Mouse (Mus musculus) MN1 (cell line): Measurements from ENCODE around the gene Ipo7.
"Not testable (repeated sequence)": the region's sequence is repeated elsewhere in the genome, so short reads cannot be mapped to it uniquely, and the experiment has no call there.

Source experiments
- DNase-seq: peaks from one replicate; pipeline ENCODE4 v3.0.0-alpha.2; 2016; ENCODE audit warnings: low spot score

Gene Ipo7

GRCm38 (mm10) chr7:110023553-110023952 is 5.5 kb downstream of the Ipo7 start:
- DNase-seq = no peak

DNA sequence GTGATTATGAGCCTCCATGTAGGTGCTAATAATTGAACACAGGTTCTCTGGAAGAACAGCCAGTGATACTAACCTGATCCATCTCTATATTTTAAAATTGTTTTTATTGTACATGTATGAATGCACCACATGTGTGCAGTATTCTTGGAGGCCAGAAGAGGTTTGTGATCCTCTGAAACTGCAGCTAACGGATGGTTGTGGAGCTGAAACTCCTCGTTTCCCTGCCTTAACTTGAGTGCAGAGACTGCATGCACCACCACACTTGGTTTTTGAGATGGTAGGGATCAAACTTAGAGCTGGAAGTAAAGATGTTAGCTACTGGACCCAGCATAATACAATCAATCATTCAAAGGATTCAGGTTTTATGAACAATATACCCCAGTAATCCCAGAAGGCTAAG is 8.5 kb downstream of the Ipo7 start:
- no peak for DNase-seq

GRCm38 (mm10) chr7:110028826-110029225 is 10.8 kb downstream of the Ipo7 start:
- DNase-seq = no peak

DNA sequence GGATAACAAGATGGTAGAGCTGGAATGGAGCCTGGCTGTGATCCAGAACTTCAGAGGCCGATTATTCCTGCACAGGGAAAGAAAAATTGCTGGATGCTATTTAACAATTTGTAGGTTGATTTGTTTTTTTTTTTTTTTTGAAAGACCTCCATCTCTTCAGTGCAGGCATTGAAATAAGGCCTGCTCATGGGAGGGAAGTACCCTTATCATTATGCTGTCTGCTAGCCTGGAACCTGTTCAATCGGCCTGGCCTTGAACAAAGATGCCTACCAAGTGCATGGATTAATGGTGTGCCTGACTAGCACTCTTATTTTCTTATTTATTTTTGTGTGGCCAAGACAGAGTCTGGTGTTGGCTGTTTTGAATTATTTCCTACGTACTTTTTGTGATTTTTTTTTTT is 12.3 kb downstream of the Ipo7 start:
- DNase-seq = no peak

- not testable (repeated sequence) for DNase-seq
Measured at GRCm38 (mm10) chr7:110057723-110058122, 39.6 kb downstream of the Ipo7 start.

GRCm38 (mm10) chr7:110059092-110059785 is 41.2 kb downstream of the Ipo7 start:
- peak; percentile 45 for DNase-seq

DNA sequence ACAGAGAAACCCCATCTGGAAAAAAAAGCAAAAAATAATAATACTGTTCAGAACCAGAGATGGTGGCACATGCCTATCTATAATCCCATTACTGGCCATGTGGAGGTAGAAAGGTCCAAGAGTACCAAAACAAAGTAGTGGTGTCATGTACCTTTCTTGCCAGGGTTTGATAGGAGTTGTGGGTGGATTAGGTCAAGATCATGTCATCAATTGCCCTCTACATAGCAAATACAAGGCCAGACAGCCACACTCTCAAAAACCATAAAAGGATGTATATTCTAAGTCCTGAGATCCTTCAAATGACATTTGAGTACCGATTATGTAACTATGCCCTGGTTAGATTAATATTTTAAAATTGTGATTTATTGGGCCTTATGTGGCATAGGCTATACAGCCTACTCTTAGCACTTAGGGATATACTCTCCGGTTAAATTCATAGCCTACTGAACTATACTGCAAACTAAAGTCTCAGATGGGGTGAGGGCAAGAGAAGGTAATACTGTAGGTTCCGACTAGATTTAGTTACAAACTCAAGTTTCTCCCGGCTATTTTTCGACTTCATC is 42.1 kb downstream of the Ipo7 start:
- peak; percentile 24 for DNase-seq

DNA sequence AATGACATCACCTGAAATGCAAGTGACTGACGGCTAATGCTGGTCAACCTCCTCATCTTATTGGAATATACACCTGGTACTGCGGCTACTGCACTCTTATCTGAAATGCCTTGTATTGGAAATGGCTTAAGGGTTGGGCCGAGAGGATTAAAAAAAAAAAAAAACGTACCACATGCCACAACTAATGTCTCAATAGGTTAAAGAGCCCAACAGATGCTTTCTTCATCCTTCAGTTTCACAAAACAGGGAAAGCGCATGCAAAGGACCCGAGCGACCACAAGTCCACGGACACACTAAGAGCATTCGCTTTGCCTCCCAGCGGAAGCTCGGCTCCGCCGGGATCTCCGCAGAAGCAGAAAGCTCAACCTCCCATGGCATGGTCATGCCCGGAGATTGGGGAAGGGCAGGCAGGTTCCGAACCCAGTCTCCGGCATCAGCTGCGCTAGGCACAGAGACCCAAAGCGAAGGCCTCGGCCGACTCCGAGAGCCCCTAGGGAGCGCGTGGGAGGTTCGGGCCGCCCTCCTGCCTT is 42.7 kb downstream of the Ipo7 start:
- peak; percentile 65 for DNase-seq

GRCm38 (mm10) chr7:110061199-110061751 is 43.2 kb downstream of the Ipo7 start, which contains the start of gene Zfp143:
Zfp143 (plus strand) TSS chr7:110061217.
- peak; percentile 100 for DNase-seq

DNA sequence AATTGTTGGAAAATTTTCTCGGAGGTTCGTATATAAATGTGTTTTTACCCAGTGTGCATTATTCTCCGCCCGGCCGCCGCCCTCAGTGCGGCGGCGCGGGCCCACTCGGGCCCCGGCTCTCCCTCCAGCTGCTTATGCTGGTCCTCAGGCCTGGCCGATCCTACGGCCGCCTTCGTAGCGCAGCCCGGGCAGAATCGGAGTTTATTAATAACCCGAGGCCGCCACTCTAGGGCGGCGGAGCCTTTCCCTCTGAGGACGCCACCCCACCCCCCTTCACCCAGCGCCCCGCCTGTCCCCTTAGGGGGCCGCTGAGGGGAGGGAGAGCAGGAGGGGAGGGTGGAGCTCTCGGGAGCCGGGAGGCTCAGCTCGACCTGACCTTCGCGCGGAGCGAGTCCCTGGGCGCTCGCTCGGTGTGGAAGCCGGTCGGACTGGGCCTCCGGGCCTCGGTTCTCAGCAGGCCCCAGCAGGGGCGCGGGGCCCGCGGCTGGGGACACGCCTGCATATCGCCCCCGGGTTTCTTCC is 43.7 kb downstream of the Ipo7 start:
- DNase-seq = peak; percentile 89

GRCm38 (mm10) chr7:110063731-110064130 is 45.7 kb downstream of the Ipo7 start:
- no peak for DNase-seq

DNA sequence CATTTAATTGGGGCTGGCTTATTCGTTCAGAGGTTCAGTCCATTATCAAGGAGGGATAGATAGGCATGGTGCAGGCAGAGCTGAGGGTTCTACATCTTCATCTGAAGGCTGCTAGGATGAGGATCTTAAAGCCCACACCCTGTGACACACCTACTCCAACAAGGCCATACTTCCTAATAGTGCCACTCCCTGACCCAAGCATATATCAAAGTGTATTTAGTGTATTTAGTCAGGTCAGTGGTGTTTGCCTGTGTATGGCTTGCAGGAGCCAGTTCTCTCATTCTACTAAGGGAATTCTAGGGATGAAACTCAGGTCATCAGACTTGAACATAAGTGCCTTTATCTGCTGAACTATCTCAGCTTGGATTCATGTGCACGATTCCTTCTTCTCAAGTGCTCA is 51.0 kb downstream of the Ipo7 start:
- no peak for DNase-seq

DNA sequence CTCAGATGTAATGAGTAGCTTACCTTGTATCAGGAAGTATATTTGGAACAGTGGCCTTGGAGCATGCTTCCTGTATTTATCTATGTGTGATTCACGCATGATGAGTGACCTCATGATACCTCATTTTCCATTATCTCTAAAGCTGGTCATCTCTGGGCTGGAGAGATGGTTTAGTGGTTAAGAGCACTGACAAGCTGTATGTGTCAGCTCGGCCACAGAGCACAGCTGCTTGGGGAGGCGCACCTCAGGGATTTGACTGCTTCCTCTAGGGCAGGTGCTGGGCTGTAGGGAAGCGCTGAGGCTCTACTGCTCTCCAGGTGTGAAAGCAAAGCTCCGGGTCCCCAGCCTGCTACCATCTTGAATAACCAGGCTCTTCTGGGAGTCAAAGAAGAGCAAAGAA is 60.1 kb downstream of the Ipo7 start:
- DNase-seq = no peak

DNA sequence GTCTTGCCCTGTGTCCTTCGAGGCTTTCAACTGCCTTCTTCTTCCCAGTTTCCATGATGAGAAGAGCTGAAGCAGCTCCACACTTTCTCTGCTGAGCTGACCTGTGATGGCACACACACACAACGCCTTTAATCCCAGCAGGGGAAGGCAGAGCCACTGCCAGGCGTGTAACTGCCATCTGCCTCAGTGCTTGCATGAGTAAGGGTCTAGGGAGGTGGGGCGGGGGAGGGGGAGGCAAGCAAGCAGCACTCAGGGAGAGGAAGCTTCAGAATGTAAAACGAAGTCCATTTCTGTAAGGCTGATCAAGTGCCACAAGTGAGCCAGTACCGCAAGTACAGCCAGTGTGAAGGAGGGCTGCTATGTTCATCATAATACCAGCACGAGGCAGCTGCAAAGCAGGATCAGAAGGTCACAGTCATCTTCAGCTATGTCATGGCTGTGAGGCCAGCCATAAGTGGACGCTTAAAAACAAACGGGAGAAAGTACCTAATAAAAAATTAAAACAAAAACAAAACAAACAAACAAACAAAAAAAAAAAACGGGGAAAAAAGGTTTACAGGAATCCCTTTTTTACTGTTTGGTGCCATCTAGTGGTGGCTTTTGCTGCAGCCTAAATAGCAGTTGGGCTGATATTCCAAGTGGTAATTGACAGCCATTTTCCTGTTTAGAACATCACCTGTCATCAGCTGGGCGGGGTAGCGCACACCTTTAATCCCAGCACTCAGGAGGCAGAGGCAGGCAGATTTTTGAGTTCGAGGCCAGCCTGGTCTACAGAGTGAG is 65.5 kb downstream of the Ipo7 start:
- peak; percentile 80 for DNase-seq

DNA sequence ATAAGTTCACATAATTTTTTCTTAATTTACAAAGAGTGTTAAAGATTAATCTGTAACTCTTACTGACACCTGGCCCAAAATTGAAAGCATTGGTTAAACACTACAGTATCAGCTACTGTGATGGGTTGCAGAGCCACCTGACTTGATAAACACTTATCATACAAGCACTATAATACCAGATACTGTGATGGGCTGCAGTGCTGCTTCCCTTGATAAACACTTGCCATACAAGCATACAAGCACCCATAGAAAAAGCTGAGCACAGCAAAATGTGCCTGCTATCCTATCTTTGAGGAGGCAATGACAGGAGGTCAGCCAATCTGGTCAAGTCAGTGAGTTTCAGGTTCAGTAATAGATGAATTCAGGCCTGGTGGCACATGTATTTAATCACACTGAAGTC is 67.1 kb downstream of the Ipo7 start:
- DNase-seq = no peak

DNA sequence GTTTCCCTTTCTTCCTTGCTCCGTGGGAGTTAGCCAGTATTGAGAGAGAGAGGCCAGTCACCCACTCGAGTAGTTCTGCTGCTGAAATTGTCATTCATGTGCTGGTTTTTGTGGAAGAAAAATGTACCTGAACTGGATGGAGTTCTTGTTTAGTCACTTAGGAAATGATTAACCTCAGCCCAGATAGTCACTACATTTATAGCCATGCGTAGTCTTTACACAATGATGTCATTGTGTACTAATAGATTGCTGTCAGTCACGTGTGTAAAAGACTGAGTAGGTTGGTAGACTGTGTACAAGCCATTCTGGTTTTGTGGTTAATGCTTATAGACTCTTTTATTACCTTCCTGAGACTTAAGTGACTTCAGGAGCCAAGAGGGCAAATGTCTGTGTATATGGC is 69.8 kb downstream of the Ipo7 start:
- no peak for DNase-seq

DNA sequence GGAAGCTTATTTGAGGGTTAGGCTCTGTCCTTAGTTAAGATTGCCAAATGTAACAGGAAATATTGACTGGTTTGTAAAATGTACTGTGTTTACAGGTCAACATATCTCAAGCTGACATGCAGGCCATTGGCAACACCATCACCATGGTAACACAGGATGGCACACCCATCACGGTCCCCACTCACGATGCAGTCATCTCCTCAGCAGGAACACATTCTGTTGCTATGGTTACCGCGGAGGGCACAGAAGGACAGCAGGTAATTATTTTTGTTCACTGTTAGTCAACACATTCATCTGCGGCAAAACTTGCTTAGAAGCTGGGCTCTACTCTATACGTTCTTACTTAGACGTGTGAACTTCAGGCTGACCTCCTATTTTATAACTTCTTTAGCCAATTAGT is 73.6 kb downstream of the Ipo7 start:
- DNase-seq = peak; percentile 63

- no peak for DNase-seq
Measured at GRCm38 (mm10) chr7:110096332-110096731, 78.3 kb downstream of the Ipo7 start.

GRCm38 (mm10) chr7:110097106-110097793 is 79.2 kb downstream of the Ipo7 start:
- no peak for DNase-seq

DNA sequence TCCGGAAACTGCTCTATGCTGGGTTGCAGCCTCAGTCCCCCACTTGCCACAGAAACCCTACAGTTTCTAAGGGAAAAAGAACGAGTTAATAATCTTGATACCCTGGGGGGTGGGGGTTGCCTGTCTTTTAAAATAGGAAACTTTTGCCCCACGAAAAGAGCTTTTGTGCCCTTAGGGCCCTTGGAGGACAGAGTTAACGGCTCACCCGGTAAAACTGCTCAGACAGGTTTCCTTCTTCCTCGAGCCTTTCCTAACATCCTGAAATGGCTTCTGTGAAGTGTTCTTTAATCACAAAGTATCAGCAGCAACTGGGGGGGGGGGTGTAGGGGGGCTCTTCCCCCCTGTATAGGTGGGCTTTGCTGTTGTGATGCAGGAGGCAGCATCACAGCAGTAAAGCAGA is 82.8 kb downstream of the Ipo7 start:
- no peak for DNase-seq

GRCm38 (mm10) chr7:110101266-110101665 is 83.2 kb downstream of the Ipo7 start:
- DNase-seq = no peak

DNA sequence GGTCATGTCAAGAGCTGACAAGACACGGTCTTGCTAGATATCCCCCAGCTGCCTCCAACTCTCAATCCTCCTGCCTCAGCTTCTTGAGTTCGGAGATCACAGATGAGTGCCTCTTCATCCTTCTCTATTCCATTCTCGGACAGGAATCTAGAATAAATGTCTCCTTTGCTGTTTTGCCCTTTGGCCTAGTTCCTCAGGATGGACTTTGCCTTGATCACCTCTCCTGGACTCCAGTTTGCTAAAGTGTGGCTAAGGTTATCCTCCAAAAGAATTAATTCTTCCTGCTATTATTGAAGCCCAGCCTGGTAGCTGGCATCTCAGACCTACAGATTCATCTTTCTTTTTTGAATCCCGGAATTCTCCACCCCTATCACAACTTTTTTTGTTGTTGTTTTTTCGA is 87.0 kb downstream of the Ipo7 start:
- no peak for DNase-seq
